Mouse (Mus musculus) lung, embryonic 14.5 days (tissue): ENCODE measurements at regions not wholly inside any gene's neighbourhood (a gene's known extent, or its start where the extent isn't known, plus 50 kb on each side); places are given as distances from the start of the nearest gene placed in this dataset.
A peak's percentile ranks its signal among the peaks of the same experiment; 100 is the strongest.
"Not testable (repeated sequence)": the region's sequence is repeated elsewhere in the genome, so short reads cannot be mapped to it uniquely, and the experiment has no call there.

Source experiments
- ATAC-seq: fragments of 200-750 bp; cut with Nextera tagmentation; 2 replicates; pipeline ENCODE4 v1.8.0; 2017; ENCODE audit warnings: mild to moderate bottlenecking, moderate TSS enrichment, moderate library complexity; ENCODE audit not compliant: insufficient read depth
- DNase-seq: peaks from one replicate; pipeline ENCODE4 v3.0.0-alpha.2; 2015
- H3K27ac ChIP-seq: fragments of 300-500 bp; sonication (generic); 2 replicates; pipeline ENCODE4 v1.5.1; 2014; ENCODE audit warnings: low read depth, mild to moderate bottlenecking, moderate library complexity
- H3K27me3 ChIP-seq: fragments of 300-500 bp; sonication (generic); 2 replicates; pipeline ENCODE4 v1.6.1; 2014; ENCODE audit warnings: low read length, control low read depth; ENCODE audit not compliant: insufficient read depth
- H3K36me3 ChIP-seq: fragments of 300-500 bp; sonication (generic); 2 replicates; pipeline ENCODE4 v1.6.1; 2014; ENCODE audit warnings: control low read depth; ENCODE audit not compliant: insufficient read depth
- H3K4me1 ChIP-seq: fragments of 300-500 bp; sonication (generic); 2 replicates; pipeline ENCODE4 v1.6.1; 2014; ENCODE audit warnings: antibody characterized with exemption, control low read depth; ENCODE audit not compliant: insufficient read depth
- H3K4me2 ChIP-seq: fragments of 300-500 bp; sonication (generic); 2 replicates; pipeline ENCODE4 v1.6.1; 2014; ENCODE audit warnings: mild to moderate bottlenecking
- H3K4me3 ChIP-seq: fragments of 300-500 bp; sonication (generic); 2 replicates; pipeline ENCODE4 v1.5.1; 2014; ENCODE audit warnings: low read depth, low read length
- H3K9ac ChIP-seq: fragments of 300-500 bp; sonication (generic); 2 replicates; pipeline ENCODE4 v1.6.1; 2014
- H3K9me3 ChIP-seq: fragments of 300-500 bp; sonication (generic); 2 replicates; pipeline ENCODE4 v1.6.1; 2016; ENCODE audit warnings: low read depth, low read length, control low read depth
- CTCF ChIP-seq: IDR thresholded peaks from 2 replicates; pipeline ENCODE4 v1.5.1; 2016; ENCODE audit warnings: antibody characterized with exemption, low read depth
- WGBS: fragments of 180-500 bp; shearing (Covaris S2); extraction: QIAGEN DNeasy Blood & Tissue Kit; methylation state at CpG from one replicate; pipeline ENCODE4 v1.1.7; 2014; 5-methylcytosine and 5-hydroxymethylcytosine counted together

GRCm38 (mm10) chr17:15620746-15621694 lies 56.9 kb upstream of the Prdm9 start:
- Histone ChIP-seq H3K9ac (no peak overlapping the region), H3K27ac (no peak overlapping the region), H3K4me1 (no peaks in the 10 kb centered on the region), H3K4me2 (no peak overlapping the region), H3K27me3 (no peaks in the 10 kb centered on the region), H3K9me3 (no peaks in the 10 kb centered on the region), H3K4me3 (no peak overlapping the region), H3K36me3 (no peaks in the 10 kb centered on the region)
- WGBS = 69% methylated on average over 7 of the region's 7 CpGs
- no peak for TF ChIP-seq CTCF
- DNase-seq (no peak), ATAC-seq (no peak)

- Histone ChIP-seq H3K4me3 (no peak overlapping the region), H3K27ac (no peak overlapping the region), H3K36me3 (no peaks in the 10 kb centered on the region), H3K9ac (no peak overlapping the region), H3K27me3 (no peaks in the 10 kb centered on the region), H3K9me3 (no peaks in the 10 kb centered on the region), H3K4me2 (no peak overlapping the region), H3K4me1 (no peaks in the 10 kb centered on the region)
- DNase-seq (peak; percentile 76), ATAC-seq (no peak)
- WGBS = 2% methylated on average over 2 of the region's 2 CpGs
- TF ChIP-seq CTCF = peak; percentile 65
These were observed 58.8 kb upstream of the Prdm9 start for GRCm38 (mm10) chr17:15622913-15623312.

GRCm38 (mm10) chr17:15630792-15631191 lies 66.6 kb upstream of the Prdm9 start:
- DNase-seq (peak; percentile 50), ATAC-seq (peak; percentile 88; the same call in 1 of the 2 replicates)
- Histone ChIP-seq H3K4me2 (peak overlapping the region; percentile 56), H3K27ac (no peak overlapping the region), H3K4me1 (no peaks in the 10 kb centered on the region), H3K9me3 (no peaks in the 10 kb centered on the region), H3K36me3 (no peaks in the 10 kb centered on the region), H3K4me3 (no peak overlapping the region), H3K27me3 (no peaks in the 10 kb centered on the region), H3K9ac (no peak overlapping the region)
- no peak for TF ChIP-seq CTCF
- 47% methylated on average over 5 of the region's 5 CpGs for WGBS

- Histone ChIP-seq H3K36me3 (no peaks in the 10 kb centered on the region), H3K27ac (no peak overlapping the region), H3K4me1 (no peaks in the 10 kb centered on the region), H3K9ac (no peak overlapping the region), H3K4me3 (no peak overlapping the region), H3K9me3 (no peaks in the 10 kb centered on the region), H3K4me2 (peak overlapping the region; percentile 56), H3K27me3 (no peaks in the 10 kb centered on the region)
- WGBS = 8% methylated on average over 11 of the region's 11 CpGs
- DNase-seq (no peak), ATAC-seq (no peak)
- TF ChIP-seq CTCF = no peak
These were observed 67.5 kb upstream of the Prdm9 start for GRCm38 (mm10) chr17:15631626-15632025.

GRCm38 (mm10) chr17:15632090-15632489 lies 67.9 kb upstream of the Prdm9 start:
- no peaks in the 10 kb centered on the region for H3K36me3 ChIP-seq
- no peaks in the 10 kb centered on the region for H3K4me1 ChIP-seq
- H3K9me3 ChIP-seq = no peaks in the 10 kb centered on the region
- no peak overlapping the region for H3K9ac ChIP-seq
- no peak overlapping the region for H3K27ac ChIP-seq
- ATAC-seq (no peak), DNase-seq (no peak)
- H3K4me3 ChIP-seq = no peak overlapping the region
- TF ChIP-seq CTCF = no peak
- peak overlapping the region; percentile 56 for H3K4me2 ChIP-seq
- 23% methylated on average over 1 of the region's 1 CpGs for WGBS
- no peaks in the 10 kb centered on the region for H3K27me3 ChIP-seq

DNA sequence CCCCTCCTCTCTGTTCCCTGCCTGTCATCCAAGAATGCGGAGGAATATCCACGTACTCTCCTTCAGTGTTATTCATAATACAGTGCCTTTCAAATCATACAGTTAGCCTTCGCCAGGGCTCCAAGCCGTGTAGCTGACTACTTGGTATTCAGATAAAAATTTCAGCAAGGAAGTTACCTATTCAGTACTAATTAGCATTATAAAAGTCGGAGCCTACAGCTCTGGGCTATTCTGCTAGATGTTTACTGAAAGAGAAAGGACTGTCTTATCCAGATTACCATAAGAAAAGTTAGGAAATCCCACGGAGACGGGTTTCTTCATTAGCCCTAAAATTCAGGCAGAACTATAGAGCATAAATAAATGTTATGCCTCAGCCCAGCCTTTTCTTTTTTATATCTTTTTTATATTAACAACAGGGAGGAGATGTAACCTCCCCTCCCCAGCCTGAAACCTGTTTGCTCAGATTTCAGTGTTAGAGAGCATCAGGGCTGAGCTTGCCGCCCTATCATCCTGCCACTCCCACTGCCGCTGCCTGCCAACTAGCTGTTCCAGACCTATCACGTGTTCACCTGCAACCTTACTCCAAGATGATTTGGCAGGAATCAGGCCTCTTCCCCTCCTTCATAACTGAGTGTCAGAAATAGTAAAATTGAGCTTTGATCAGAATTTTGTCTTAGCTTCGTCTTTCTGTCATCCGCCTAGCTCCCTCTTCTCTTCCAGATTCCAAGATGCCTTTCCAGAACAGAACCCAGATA lies 65.5 kb upstream of the Chd1 start:
- not testable (repeated sequence) for H3K4me3 ChIP-seq, H3K36me3 ChIP-seq, H3K27me3 ChIP-seq, H3K4me1 ChIP-seq, H3K9me3 ChIP-seq, H3K4me2 ChIP-seq, ATAC-seq, H3K27ac ChIP-seq, DNase-seq, H3K9ac ChIP-seq
- 73% methylated on average over 12 of the region's 12 CpGs for WGBS

- Histone ChIP-seq H3K27ac (no peak overlapping the region), H3K4me3 (no peak overlapping the region), H3K4me2 (no peak overlapping the region), H3K4me1 (no peaks in the 10 kb centered on the region), H3K36me3 (no peaks in the 10 kb centered on the region), H3K27me3 (no peaks in the 10 kb centered on the region), H3K9me3 (no peaks in the 10 kb centered on the region), H3K9ac (no peak overlapping the region)
- no peak for TF ChIP-seq CTCF
- no peak for ATAC-seq
- DNase-seq = no peak
- WGBS = 68% methylated on average over 3 of the region's 3 CpGs
These were observed 64.0 kb upstream of the Chd1 start for GRCm38 (mm10) chr17:15640776-15641175.
